Mouse (Mus musculus): ENCODE results near the gene Maml3.

Gene Maml3

DNA sequence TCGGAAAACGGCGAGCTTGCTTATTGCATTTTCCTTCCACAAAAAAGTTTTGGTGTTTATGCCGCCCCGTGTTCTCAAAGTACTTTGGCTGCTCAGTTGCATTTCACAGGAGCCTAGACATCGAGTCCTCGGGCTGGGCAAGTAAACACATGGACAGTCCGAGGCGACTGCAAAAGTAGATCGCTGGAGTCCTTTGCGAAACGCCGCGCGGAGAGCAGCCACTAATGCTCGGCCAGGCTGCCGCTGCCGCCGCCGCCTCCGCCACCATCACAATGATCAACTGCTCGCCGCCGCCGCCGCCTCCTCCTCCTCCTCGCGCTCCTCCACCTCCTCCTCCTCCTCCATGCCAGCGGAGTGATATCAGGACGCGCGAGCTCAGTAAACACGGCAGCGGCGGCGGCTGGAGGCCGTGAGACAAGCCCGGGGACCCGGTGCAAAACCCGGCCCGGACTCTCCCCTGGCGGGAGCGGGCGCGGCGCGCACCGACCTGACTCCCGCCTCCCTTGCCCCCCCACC is at the start of gene Maml3:
TSS of gene Maml3 (minus strand) at position 441 of the 516 bp plus-strand sequence.
- DNase-seq (ENCODE audit: low spot score), result peak; percentile 97

DNA sequence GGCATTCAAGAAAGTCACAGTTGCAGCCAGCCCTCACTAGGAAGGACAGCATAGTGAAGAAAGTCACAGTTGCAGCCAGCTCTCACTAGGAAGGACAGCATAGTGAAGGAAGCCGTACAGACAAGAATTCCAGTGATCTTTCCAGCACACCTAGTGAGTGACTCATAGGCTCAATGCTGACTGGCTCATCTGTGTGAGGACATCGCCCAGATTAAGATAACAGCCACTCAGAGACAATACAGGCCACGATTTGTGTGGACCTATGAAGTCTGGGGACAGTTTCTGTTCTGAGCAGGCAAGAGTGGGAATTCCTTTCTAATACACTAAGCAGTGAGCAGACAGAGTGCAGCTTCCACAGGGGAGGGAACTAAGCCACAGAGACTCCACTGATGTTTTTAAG is 46.3 kb upstream of the Maml3 start:
- DNase-seq (ENCODE audit: low spot score), result peak; percentile 50

DNA sequence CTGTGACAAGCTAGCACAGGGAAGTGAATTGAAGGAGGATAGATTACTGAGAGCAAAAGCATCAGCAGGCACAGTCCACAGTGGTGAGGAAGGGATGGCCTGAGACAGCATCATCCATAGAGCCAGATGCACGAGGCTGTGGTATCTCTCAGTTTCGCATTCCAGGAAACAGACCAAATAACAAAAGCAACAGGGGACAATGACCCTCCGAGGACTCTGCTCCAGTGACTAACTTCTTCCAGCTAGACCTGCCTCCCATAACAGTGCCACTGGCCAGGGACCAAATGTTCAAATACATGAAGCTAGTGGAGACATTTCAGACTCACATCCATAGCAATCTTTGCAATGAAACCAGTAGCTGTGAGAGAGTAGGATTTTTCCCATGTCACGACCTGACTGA is 43.4 kb upstream of the Maml3 start:
- DNase-seq (ENCODE audit: low spot score), result no peak

DNA sequence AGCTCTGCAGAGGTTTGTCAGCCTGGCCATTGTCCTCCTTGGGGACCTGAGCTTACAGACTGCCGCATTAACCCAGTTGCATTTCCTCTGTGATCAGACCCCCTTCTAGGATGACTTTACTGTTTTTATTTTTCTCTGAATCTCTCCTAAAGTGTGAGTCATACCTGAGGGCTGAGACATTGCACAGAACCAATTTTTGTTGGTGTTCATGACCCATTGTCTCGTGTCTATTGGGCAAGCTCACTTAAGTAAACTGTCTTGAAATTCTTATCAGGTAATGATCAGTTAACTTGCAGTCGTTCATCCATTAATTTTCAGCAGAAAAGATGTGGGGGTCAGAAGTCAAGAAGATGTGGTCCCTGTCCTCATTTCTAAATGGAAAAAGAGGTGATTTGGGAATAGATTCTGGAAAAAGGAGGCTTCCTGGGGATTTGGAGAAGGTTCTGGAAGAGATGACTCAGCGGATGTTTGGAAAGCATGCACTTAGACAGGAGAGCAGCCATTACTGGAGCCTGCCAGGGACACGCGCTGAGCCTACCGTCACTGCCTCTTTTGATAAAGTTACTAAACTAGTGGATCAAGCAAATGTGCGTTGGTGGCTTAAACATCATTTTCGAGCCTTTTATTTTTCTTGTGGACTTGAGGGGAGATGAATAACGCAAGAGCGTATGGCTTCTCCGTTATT is 40.0 kb upstream of the Maml3 start:
- DNase-seq (ENCODE audit: low spot score), result peak; percentile 32

DNA sequence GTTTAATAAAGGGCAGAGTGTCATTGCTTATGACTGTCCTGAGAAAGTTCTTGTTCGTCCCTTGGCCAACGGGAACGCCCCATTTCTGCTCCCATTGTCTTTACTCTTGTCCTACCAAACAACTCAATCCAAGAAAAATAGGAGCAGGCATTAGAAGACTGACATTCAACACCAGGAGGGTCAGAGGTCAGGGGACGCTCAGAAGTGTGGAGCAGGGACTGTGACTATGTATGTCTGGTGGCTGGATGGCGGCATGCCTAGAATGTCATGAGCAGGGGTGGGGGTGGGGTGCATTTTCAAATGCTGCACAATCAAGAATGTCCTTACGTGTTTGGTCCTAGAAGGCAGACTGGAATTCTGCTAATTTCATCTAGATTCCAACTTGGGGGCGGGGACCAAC is 38.1 kb upstream of the Maml3 start:
- DNase-seq (ENCODE audit: low spot score), result no peak

DNA sequence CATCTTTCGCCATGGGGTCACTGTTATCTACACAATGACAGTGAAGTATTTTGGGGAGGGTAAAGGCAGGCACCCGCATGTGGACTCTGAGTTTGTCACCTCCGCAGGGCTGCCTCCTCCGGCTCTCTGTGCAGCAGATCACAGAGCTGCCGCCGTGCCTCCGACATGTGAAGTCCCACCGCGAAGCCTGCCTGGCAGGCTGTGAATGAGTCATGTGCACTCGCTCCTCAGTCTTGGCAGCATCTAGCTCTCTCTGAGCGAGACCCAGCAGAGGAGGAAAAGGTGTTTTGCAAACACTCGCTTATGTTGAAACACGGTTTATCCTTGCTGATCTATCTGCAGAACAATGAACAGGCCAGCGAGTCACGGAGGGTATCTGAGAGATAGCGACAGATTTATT is 35.3 kb upstream of the Maml3 start:
- DNase-seq (ENCODE audit: low spot score), result peak; percentile 79

DNA sequence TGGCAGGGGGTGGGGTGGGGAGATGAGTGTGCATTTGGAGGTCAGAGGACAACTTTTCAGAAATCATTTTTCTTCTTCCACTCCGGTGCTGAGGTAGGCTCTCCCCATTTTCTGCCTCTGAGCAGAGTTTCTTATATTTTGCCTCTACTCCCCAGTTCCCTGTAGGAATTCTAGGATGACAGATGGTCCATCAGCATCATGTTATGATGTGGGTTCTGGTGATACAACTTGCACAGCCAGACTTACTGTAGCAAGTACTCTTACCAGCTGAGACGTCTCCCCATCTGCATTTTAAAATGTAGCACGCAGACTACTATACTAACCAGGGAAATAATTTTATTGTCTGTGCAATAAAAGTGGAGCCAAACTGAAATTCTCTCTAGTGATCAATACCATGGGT is 20.5 kb upstream of the Maml3 start:
- DNase-seq (ENCODE audit: low spot score), result no peak

DNA sequence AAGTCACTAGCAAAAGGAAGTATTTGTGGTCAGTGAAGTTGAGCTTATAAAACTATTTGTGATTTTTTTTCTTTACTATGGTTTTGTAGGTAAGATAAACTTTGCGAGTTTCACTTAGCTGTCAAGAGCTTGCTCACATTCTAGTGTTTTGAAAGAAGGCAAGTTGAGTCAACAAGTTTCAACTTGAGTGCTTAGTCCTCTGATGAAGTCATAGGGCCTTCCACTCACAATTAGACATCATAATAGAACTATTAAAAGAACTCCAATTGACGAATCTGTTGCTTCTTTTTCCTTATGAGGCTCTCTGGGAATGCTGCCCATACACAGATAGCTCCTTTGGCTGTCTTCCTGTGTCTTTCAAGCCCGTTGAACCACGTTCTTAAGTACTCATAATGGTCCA is 16.0 kb upstream of the Maml3 start:
- DNase-seq (ENCODE audit: low spot score), result no peak

DNA sequence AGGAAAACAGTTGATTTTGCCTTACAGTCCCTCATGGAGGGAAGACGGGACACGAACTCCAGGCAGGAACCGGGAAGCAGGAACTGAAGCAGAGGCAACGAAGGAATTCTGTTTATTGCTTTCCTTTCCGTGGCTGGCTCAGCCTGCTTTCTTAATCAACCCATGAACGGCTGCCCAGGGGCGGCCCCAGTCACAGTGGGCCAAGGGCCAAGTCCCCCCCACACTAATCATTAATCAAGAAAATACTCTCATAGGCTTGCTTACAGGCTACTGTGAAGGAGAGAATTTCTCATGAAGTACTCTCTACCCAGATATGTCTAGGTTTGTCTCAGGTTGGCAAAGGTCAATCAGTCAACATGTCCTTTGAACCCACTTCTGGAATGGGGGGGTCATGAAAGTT is 14.3 kb upstream of the Maml3 start:
- DNase-seq (ENCODE audit: low spot score), result no peak

DNA sequence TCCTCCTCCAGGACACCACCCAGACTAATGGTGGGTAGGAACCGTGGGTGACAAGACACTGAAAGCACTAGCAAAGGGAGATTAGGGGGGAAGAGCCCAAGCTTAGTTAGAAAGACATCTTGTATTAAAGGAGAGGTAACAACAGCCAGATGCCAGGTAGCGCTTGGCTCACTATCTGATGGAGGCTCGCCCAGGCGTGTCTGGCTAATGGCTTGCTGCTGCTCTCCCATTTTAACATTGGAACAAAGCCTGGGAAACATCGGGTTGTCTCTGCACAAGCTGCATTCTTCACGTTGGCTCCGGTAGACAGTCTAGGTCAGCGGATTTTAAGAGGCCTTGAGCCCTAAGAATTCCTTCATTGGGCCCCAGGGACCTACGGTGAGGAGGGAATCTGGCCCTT is 10.5 kb upstream of the Maml3 start:
- DNase-seq (ENCODE audit: low spot score), result no peak

DNA sequence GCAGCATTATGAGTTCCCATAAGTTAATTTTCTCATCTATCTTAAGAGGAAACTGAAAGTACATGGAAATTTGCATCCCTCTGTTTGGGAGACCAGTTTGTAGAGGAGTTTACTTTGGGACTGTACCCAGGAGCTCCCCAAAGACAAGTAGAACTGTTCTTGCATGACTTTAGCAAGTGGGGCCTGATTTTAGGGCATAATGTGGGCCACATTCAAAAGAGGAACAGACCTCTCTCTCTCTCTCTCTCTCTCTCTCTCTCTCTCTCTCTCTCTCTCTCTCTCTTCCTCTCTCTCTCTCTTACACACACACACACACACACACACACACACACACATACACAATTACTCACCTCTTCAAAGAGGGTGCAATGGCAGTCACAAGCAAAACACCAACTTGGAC is 3.2 kb upstream of the Maml3 start:
- no peak for DNase-seq (ENCODE audit: low spot score)

DNA sequence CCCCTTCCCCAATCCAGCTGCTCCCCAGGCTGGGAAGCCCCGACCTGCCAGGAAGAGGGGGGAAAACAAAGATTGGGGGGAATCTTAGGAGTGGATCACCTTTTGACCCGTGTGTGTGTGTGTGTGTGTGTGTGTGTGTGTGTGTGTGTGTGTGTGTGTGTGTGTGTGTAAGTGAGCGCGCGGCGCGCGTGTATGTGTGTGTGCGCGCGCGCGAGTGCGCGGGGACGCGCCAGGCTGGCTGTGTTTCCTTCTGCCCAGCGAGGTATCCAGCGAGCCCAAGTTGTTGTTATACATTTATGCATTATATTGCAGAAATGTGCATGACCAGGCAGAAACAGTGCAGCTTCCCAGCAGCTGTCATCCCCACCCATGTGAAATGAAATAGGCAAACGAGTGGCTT is 280 bp upstream of the Maml3 start:
- no peak for DNase-seq (ENCODE audit: low spot score)

DNA sequence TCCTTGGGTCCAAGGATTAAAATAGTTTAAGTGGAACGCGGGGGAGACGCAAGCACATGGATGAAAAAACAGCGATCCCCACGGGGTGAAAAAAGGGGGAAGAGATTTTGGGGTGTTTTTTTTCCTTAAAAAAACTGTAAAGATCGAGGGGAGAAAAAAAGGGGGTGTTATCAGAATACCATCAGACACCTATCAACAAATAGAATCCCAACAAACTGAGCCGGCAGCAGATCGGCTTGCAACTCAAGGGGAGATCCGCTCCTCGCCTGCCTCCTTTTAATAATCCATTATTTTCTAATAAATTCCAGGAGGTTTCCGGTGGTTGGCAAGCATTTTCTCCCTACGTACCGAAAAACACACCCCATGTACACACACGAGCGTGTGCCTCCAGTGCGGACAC is 668 bp downstream of the Maml3 start:
- no peak for DNase-seq (ENCODE audit: low spot score)

DNA sequence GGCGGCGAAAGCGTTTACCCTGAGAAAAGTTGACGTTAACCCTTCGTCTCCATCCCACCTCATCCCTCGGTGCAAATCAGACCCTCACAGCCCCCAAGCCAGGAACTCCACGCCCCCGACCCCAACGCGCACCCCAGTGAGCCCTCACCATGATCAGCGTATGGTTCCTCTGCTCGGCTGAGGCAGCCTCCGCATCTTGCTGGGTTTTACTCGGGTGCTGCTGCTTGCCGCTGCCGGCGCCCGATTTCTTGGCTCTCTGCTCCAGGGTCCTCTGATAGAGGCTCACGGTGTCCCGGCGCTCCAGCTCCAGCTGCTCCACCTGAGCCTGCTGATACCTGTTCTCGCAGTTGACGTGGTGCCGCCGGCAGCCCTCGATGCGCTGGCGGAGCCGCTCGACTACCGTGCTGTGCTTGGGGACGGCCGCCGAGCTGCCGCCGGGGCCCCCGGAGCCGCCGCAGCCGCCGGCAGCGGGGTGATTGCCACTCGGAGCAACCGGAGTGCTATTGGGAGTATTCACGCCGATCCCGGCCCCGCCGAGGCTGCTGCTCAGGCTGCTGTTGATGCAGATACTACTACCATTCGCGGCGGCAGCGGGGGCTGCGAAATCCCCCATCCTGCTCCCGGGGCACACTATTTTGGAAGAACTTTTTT is 1.2 kb downstream of the Maml3 start:
- peak; percentile 52 for DNase-seq (ENCODE audit: low spot score)

DNA sequence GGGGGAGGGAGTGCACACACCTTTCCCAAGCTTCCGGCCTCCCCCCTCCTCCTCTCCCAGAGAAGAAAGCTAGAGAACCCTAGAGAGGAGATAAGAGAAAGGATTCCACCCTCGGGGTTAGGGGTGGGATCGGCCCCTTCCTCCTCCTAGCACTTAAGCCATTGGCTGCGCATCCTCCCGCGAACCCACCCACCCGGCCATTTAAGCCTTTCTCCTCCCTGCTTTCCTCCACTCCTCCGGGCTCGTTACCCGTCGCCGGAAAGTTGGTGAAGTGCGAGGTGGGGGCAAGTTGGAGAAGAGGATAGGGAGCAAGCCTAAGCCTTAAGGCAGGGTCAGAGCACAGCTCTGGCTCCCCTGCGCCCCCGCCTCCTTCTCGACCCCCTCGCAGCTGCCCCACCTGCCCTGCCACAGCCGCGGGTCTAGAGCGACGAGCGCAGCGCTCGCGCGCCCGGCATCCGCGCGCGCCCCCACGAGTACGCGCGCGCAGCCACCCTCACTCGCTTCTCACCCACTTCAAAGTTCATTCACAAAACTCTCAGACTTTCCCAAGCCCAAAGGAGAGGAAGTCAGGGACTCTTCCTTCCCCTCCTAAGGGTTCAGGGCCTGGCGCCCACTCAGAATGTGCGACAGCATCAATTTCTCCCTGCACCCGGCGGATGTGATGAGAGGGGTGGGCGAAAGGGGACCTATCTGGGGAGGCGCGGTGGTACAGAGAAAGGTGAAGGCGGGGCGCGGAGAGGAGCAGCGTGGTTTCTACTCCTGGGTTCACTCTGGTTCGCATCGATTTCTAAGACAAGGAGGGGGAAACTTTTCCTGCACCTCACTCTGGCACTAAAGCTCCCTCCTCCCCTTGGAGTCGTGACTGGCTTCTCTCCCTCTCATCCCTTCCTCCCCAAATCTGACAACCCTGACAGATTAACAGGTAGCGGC is 2.0 kb downstream of the Maml3 start:
- peak; percentile 94 for DNase-seq (ENCODE audit: low spot score)

DNA sequence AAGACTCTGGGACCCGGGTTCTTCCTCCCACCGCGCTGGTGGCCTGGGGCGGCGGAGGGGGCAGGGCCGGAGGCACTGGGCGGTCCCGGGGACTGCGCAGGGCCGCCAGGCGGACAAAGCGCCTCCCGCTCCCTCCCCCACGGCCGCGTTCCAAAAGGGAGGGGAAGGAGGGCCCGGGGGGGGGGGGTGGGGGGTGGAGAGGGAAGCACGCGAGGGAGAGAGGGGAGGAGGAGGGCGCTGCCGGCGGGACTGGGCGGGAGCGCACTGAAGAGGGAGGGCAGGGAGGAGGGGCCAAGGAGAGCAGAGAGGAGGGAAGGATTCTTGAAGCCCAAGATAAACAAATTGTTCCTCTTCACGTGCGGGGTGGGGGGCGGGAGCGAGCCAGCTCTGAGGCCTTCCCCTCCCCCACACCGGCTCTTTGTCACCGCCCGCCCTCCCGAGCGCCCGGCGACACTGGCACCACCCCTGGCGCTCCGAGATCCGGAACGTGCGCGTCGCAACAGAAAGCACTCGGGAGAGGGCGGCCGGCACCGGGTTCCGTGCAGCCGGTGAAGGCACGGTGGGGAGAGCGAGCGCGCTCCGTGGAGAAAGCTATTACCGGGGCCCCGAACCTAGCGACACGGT is 2.8 kb downstream of the Maml3 start:
- DNase-seq (ENCODE audit: low spot score), result peak; percentile 96

DNA sequence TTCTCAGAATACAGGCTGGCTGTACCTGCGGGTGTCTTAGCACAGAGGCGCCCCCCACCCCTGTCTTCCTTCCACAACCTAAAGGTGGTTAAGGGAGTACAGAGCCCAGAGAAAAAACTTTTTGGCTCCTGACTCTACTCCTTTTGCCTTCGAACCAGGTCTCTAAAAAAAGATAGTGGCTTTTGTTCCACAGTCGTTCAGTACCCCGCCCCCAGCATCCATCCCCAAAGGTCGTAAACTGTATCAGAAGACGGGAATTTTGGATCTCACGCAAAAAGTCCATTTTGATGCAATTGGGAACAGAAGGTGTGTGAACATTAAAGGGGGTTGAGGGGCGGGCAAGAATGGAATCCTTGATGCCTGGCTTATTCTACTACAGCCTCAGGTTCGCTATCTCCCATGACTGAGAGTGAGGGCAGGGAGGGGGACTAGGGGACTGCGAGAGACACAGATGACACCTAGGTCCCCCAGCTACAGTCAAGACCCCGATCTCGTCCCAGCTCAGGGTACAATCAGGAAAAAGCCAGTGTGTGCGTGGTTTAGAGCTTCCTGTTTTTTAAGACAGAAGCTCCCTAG is 3.4 kb downstream of the Maml3 start:
- peak; percentile 53 for DNase-seq (ENCODE audit: low spot score)

DNA sequence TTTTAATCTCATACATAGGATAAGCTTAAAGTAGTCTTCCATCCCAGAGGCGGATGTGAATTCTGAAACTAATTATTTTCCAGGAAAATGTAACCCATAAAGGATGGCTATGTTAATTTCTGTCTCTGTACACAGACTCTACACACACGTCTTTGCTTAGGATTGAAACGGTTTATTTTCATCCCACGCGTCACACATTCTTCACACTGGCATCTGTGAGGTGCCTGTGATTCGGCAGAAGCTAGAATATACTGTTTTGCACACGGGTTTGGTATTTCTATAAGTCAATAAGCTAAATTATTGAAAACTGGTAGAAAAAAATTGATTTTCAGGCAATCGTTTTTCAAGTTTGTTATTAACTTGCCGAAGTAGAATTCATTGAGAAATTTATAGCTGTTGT is 4.0 kb downstream of the Maml3 start:
- DNase-seq (ENCODE audit: low spot score), result peak; percentile 28

DNA sequence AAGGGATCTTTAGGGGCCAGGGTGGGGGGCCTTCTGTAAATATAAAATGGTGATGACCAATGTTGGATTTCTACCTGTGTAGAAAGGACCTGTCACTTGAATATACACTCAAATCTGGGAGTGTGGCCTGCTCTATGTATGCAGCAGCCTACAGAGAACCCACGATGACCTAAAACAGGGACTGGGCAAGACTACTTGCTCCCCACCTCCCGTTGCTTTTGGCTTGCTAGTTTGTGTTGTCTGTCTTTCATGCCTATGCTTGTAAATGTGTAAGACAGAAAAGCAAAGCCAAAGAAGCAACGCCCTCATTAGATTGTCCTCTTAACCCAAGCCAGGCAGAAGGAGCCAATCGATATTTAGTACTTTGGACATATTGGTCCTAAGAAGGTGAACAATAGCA is 4.6 kb downstream of the Maml3 start:
- DNase-seq (ENCODE audit: low spot score), result no peak

DNA sequence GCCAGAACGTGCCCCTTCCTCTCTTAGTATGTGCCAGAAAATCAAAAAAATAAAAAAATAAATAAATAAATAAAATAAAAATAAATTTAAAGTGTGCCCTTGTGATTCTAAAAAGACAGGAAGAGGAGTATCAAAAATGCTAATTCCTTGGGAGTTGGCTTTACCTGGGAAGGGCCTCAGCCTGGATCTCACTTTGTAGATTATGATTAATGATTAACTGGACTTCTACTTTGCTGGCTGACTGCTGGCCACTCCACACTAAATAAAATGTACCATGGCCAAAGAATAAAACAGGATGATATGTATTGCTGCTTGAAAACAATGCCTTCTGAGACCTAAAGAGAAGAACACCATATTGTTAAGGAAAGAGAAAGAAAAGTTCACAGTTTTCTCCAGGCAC is 5.6 kb downstream of the Maml3 start:
- no peak for DNase-seq (ENCODE audit: low spot score)

DNA sequence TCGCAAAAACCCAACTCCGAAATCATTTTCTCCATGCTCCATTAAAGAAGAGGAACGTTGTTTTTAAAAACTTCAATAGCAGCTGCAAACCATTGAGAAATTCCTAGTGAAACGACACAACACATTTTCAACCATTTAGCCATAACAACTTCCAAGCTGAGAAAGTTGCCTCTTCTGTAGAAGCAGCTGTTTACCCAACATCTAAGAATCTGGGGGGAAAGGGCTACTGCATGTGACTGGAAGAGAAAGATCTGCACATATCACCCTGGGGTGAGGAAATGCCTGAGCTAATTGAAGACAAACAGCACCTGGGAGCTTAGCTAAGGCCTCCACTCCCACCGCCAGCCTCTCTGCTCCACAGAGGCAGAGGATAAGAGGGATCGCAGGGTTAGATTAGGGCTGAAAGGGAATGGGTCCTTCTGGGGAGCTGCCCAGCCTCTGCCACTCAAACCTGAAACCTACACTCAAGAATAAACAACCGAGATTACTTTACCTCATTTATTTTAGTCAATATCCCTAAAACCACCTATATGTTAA is 13.5 kb downstream of the Maml3 start:
- DNase-seq (ENCODE audit: low spot score), result no peak

Measured in MN1 (cell line).